Mouse (Mus musculus) heart, postnatal 0 days (tissue): Measurements from ENCODE around the gene Vac14.

Experiments
- CTCF ChIP-seq: IDR thresholded peaks from 2 replicates; pipeline ENCODE4 v1.5.1; 2016; ENCODE audit warnings: antibody characterized with exemption, control low read depth, low read depth
- EP300 ChIP-seq: IDR thresholded peaks from 2 replicates; pipeline ENCODE4 v1.6.1; 2016; ENCODE audit warnings: antibody characterized with exemption, low read depth

- TF ChIP-seq CTCF (no peak), EP300 (no peak)
These were observed 44.2 kb downstream of the Vac14 start for GRCm38 (mm10) chr8:110662545-110662944.
